Mouse (Mus musculus): ENCODE measurements around the gene Vat1l. TPM values are rescaled to one million over a fixed set of nuclear protein-coding genes. Genes with fewer than 3 reads are reported as not detected.

The Vat1l gene
- total RNA-seq, 1 experiment from 2014 or later, result not detected

DNA sequence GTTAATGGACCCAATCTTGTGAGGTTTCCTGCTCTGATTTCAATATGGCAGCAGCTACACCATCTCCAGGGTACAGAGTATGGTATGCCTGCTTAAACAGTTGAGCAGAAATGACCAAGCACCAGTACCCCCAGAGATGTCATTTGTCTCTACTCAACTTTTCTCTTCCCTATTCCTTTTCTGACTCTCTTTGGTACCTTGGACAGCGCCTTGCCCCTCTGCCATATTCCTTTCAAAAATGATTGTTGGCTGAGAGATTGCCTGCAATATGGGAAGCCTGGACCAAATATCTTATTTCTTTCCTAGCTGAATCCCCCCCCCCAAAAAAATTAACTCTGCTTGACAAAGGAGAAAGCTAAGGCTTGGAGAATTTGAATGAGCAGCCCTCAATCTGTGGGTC lies 75.7 kb downstream of the Vat1l start:
- no peak for ATAC-seq (ENCODE audit: extremely low read depth, insufficient number of reproducible peaks, low FRiP score, poor library complexity, severe bottlenecking)

DNA sequence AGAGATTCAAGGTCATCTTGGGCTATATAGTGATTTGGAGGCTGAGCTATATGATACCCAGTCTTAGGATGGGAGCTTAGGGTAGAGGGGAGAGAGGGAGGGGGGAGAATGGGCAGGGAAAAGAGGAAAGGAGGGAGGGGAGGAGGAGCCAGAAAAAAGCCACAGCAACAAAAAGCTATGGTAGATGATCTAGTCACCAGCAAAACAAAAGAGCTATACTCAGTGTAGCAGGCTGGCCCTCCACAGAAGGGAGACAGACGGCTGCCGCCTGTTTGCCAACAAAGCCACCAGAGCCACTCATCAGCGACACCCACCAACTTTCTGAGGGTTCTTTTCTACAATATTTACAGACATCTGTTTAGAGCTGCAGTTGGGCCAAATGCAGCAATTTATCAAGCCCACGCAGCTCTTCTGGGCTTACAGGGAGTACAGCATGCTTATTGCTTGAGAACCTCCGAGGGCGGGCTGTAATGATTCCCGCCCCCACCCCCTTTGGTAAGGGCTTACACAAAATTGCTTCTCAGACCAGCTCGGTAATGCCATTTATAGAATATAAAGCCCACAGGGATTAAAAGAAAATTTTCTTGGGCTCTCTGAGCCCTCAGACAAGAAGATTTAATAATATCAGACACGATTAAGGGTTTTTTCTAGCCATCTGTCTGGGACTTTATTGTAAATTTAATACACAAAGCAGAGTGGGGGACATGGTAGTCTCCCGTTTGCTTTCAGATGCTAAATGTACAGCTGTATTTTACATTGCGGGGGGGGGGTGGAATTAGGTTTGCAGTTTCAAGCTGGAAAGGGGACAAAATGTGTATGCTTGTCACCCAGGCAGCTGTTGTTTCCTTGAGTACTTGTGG lies 89.7 kb downstream of the Vat1l start:
- ATAC-seq (ENCODE audit: extremely low read depth, insufficient number of reproducible peaks, low FRiP score, poor library complexity, severe bottlenecking), result no peak

DNA sequence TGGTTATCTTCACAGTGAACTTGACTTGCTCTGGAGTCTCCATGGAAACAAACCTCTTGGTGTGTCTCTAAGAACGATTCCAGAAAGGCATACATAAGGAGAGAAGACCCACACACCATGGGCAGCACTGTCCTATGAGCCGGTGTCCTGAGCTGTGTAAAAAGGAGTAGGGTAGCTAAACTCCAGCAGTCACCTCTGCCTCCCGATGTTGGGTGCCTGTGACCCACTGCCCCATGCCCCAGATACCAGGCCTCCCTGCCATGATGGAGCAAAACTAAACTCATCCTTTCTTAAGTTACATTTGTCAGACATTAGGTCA lies 90.3 kb downstream of the Vat1l start:
- no peak for ATAC-seq (ENCODE audit: extremely low read depth, insufficient number of reproducible peaks, low FRiP score, poor library complexity, severe bottlenecking)

DNA sequence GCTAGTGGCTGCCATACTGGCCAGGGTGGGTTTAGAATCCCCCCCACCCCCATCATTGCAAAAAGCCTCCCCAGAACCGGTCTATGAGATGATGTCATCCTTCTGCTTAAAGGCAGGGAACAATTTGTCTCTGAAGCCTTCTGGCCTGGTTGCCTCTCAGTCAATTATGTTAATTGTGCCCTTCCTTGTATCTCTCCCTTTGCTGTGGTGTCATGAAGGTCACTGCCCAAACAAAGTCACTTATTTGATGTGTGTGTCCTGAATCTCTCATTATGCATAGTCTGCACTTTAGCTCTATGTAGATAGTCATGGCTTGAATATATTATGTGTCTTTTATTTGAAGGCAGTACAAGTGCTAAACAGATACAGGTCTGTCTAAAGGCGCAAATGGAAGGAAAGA lies 92.8 kb downstream of the Vat1l start:
- ATAC-seq (ENCODE audit: extremely low read depth, insufficient number of reproducible peaks, low FRiP score, poor library complexity, severe bottlenecking), result no peak

DNA sequence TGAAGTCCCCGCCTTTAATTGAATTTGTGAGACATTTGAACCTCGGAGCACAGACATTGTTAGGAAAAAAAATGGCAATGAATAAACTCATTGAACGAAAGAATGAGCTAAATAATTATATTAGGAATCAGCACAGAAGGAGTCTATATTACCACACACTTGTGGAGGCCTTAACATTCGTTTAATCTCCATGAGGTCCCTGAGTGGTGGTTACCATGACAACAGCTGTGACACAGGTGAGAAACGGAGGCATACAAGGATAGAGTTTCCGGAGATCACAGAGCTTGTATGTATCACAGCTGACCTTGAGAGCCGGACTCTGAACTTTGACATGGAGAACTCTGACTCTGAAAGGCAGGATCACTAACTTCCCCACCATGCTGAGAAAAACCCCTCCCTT lies 94.7 kb downstream of the Vat1l start:
- no peak for ATAC-seq (ENCODE audit: extremely low read depth, insufficient number of reproducible peaks, low FRiP score, poor library complexity, severe bottlenecking)

DNA sequence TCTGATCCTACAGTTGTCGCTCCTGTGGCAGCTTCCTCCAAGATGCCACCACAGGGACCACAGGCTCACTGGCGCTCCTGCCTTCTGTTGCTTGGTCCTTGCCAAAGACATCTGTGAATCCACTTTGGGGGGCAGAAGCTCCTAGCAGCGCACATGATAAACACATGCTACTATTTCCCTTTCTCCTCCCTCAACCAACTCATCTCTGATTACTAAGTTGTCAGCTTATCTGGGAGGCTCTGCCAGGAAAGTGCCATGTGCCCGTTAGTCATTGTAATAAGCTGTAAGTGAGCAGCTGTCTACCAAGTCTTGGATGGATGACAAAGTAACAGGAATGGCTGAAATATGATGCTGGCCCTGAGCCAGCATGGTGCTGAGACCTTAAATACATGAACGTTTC lies 100.9 kb downstream of the Vat1l start:
- ATAC-seq (ENCODE audit: extremely low read depth, insufficient number of reproducible peaks, low FRiP score, poor library complexity, severe bottlenecking), result no peak

DNA sequence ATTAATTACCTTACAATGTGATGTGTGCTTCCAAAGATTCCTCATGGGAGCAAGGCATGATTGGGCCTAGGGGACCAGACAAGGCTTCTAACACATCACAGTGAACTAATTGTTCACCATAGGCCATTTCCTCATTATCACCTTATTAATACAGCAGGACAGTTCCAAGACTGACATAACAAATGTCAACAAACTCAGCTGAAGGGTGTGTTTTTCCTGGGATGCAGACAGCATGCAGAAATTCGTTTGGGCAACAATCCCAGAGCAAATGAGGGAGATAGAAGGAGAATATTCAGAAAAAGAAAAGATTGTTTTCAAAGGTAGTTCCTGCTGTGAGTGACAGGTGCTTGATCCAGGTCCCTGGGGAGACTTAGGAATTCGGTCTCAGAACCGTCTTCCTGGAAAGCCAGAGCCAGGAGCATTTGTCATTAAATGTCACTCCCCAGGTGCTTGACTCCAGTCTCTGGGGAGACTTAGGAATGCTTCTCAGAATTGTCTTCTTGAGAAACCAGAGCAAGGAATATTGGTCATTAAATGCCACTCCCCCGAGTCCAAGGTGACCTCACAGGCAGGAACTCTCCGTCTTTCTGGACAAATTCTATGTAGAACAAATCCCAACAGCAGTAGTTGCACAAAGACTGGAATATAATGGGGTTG lies 109.4 kb downstream of the Vat1l start:
- no peak for ATAC-seq (ENCODE audit: extremely low read depth, insufficient number of reproducible peaks, low FRiP score, poor library complexity, severe bottlenecking)

DNA sequence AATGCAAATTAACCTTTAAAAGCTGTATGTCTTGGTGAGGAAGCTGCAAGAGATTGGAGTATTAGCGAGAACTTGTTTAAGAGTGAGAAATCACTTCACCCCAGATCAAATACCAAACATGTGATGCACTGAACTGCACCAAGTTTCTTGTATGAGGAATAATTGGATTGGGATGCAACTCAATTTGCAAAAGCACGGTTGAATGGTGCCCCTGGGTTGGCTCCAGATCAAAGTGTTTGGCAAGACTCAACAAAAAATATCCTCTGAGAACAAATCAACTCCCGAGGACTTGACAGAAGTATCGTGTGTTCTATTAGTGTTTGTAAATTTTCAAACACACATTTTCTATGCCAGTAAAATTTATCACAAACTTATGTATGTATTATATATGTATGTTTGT lies 112.7 kb downstream of the Vat1l start:
- ATAC-seq (ENCODE audit: extremely low read depth, insufficient number of reproducible peaks, low FRiP score, poor library complexity, severe bottlenecking), result no peak

DNA sequence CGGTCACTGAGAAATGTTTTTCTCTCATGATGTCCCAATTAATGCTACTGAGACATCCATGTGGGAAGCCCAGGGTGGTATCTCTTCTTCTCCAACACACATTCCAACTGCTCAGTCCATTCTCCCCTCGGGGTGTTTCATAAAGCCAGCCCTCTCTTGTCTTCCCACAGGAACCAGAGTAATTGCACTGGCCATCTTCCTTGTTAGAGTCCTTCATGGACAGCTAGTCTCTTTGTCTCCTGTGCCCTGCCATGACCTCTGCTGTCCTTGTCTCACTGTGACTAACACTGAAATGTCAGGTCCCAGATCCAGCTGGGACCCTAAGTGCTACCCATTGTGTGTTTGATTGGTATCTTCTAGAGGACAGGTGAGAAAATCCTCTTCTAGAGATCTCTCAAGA lies 116.7 kb downstream of the Vat1l start:
- ATAC-seq (ENCODE audit: extremely low read depth, insufficient number of reproducible peaks, low FRiP score, poor library complexity, severe bottlenecking), result no peak

DNA sequence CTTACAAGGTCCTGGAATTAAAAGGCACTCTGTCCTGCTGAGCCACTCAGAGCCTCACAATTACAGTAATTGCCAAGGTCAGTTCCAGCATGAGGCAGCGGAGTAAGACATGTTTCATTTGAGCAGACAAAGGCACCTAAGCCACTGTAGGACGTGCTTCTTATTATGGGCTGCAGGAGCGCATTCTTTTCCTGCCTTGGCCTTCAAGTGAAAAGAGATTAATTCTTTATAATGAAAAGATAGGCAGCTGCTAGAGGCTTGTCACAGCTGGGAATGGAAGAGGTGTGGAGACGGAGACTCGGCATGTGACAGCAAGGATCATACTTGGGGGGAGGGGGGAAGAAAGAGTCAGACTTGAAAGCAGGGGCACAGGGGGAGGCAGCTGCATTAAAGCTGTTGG lies 126.5 kb downstream of the Vat1l start:
- ATAC-seq (ENCODE audit: extremely low read depth, insufficient number of reproducible peaks, low FRiP score, poor library complexity, severe bottlenecking), result no peak

DNA sequence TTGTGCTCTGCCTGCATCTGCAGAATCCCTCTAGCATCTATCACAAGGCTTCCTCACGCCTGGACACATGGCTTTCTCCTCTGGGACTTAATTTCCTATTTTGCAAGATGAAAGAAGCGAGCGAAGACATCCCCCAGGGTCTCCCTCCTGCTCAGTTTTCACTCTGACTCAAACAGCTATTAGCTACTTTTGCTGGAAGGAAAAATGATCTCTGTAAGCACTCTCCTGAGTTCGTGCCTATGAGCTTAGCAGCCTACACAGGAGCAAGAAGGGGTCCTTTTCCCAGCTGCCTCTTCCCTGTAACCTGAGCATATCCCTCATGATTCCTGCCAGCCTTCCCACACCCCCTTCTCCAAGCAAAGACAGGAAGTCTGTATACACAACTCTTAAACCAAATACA lies 127.5 kb downstream of the Vat1l start:
- no peak for ATAC-seq (ENCODE audit: extremely low read depth, insufficient number of reproducible peaks, low FRiP score, poor library complexity, severe bottlenecking)

DNA sequence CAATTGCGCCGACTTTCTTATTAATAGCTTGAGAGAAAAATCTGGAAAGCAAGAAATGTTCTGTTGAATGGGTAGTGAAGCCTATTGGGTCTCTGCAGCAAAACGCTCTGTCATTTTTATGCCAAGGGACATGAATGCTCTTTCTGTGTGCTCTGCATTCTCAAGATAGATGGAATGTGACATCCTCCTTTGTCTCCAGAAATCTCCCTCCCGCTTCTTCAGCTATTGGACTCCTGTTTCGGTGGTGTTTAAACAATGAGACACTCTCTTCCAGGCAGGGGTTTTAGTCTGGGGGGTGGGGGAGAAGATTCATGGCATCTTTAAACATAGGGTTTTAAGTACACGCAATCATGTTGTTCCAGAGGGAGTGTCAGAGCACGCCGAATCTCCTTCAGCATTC lies 130.3 kb downstream of the Vat1l start:
- no peak for ATAC-seq (ENCODE audit: extremely low read depth, insufficient number of reproducible peaks, low FRiP score, poor library complexity, severe bottlenecking)

DNA sequence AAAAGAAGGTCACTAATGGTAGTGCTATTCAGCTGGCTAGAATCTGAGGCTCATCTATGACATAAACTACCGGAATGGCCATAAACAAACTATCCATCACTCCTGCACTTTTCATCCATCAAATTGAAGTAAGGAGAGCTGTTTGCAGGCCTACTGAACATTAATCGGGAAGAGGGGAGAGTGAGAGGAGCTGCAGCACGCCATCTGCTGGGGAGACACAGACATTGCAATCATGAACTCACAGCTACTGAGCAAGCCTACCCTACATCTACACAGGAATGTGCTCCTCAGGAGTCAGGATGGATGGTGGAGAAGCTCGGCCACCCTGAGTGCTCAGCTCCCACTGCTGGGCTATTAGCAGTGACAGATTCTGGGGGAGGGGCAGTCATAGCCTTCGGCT lies 136.9 kb downstream of the Vat1l start:
- ATAC-seq (ENCODE audit: extremely low read depth, insufficient number of reproducible peaks, low FRiP score, poor library complexity, severe bottlenecking), result no peak

DNA sequence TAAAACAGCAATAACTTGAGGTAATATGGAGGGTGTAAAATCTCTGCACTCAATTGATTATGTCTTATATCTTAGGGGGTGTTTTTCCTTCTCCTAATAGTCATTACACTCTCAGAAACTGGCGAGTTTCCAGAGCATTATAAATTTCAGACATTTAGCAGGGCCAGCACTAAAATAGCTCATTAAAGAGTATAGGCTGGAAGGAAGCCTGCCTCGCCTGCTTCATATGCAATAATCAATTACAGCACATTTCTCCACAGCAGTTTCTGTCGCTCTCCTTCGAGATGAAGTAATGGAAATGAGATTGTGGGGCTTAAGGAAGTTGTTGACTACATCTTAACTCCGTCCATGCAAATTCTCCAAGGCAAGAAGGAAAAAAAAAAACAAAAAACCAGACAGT lies 139.4 kb downstream of the Vat1l start:
- no peak for ATAC-seq (ENCODE audit: extremely low read depth, insufficient number of reproducible peaks, low FRiP score, poor library complexity, severe bottlenecking)

DNA sequence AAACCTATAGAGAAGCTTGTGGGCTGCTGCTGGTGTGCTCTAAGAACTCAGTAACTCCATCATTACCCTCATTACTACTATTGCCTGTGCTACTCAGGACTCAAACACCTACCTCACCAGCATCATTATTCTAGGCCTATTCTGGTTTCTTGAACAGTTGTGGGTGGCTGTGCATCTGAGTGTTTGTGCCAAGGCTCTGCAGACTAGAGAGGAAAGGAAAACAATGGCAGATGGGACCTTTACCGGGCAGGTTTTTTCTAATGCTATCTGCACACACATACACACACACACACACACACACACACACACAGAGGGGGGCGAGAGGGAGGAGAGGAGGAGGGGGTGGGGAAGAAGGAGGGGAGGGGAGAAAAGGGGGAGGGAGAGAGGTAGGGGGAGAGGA lies 140.6 kb downstream of the Vat1l start:
- no peak for ATAC-seq (ENCODE audit: extremely low read depth, insufficient number of reproducible peaks, low FRiP score, poor library complexity, severe bottlenecking)

DNA sequence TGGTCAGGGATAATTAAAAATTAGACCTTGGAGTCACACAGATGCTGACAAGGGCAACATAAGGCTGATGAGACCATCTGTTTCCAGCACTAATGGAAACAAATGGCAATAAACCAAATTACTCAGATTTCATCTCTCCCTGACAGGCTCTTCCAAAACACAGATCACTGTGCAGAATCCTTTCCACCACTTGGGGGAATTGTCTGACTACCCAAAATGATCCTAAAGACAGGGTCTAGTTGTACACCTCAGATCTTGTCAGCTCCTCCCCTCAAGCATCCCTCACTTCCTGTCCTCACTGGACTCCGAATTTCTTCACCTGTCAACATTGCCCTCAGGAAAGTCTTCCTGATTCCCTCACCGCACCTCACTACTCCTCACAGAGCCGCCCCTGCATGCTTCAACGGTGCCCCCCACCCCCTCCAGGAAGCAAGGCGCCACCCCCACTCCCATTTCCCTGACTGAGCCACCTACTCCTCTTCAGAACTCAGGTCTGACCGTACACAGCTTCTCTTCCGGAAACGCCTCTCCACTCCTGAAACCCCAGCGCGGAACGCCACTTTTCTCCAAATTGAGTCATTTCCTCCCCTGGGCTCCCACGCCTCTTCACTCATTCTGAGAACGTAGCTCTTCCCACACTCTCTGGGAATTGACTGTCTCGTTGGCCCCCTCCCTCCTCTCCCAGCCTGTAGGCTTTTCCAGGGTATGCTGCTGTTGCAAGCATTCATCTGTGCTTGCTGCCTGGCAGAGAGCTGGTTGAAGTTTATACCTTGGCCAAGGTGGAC lies 146.4 kb downstream of the Vat1l start:
- ATAC-seq (ENCODE audit: extremely low read depth, insufficient number of reproducible peaks, low FRiP score, poor library complexity, severe bottlenecking), result no peak

DNA sequence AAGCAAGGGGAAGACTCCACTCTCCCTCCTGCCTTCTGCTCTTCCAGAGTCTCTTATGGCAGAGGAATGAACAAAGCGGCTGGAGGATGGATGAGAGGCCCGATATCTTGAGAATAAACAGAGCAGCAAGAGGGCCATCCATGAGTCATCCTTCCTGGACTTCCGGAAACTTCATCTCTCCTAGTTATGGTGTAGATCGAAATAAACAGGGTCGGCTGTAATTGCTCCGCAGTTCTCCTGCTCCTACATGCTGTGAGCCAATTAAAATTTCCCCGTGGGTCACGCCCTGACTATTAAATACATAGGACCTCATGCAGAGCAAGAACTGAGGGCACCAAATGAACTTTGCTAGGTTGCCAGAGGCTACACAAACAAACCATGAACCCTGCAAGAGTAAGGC lies 155.1 kb downstream of the Vat1l start:
- ATAC-seq (ENCODE audit: extremely low read depth, insufficient number of reproducible peaks, low FRiP score, poor library complexity, severe bottlenecking), result no peak

DNA sequence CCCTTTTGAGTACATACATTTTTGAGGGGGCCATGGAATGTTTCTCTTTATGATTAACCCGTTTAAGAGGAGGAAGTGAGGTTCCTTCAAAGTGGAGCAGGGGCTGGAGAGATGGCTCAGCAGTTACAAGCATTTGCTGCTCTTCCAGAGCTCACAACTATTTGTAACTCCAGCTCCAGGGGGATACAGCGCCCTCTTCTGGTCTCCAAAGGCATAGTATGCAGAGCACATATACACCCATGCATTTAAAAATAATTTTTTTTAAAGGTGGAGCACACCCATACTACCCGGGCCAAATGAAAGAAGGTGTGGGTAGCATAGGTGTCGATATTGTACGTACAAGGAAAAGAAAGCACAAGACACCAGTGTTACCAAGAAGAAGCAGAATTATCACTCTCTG lies 157.8 kb downstream of the Vat1l start:
- no peak for ATAC-seq (ENCODE audit: extremely low read depth, insufficient number of reproducible peaks, low FRiP score, poor library complexity, severe bottlenecking)

DNA sequence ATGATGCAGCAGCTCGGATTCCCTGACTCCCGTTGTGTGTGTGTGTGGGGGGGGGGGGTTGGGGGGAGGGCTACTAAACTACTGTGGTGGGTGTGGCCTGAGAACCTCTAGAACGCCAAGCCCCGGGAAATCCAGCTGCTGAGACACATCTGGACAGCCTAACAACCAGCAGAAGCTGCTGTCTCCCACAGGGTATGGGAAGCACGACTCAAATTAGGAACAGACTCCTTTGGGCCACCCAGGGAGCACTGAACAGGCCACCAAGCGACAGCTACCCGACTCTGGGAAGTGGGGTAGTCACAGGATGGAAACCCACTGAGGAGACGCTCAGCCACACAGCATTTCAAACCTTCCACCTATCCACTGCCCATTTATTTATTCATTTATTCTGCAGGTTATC lies 158.2 kb downstream of the Vat1l start:
- no peak for ATAC-seq (ENCODE audit: extremely low read depth, insufficient number of reproducible peaks, low FRiP score, poor library complexity, severe bottlenecking)
